Mouse (Mus musculus): Measurements from ENCODE around the gene Pwp1.
"Not testable (repeated sequence)": the region's sequence is repeated elsewhere in the genome, so short reads cannot be mapped to it uniquely, and the experiment has no call there.

Pwp1 gene

DNA sequence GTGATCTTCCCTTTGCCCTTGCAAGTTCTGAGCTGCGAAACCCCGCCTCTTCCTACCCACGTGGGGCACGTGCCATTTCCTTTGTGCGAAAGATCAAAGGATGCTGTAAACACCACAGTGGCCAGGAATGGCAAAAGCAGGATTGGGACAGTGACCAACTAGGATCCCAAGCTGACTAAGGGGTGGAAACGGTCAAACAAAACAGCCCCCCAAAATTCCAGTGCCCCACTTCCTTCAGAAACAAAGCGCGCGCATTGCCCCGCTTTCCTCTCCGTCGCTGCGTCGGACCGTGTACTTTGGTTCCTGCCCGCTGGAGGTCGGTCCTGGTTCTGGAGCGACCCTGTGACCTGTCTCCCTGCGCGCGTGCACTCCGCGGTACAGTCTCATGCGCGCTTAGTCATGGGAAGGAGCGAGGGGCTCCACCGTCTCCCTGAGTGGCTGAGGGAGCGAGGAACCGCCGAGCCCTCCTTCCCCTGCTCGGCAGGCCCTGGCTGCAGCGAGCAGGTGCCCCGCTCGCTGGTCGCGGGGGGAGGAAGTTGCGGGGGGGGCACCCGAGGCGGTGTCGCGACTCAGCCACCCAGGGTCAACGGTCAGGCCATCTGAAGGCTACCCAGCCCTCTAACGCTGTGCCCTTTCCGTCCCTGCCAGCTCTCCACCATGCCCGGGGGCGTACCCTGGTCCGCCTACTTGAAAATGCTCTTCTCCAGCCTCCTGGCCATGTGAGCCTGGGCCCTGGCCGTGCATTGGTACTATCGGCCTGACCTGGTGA is at the start of gene Pwp1:
Gene Pwp1, plus strand, starts transcription at position 410 of the 769 bp plus-strand sequence.
- in situ Hi-C loops (cut with MboI) = not testable (repeated sequence)

DNA sequence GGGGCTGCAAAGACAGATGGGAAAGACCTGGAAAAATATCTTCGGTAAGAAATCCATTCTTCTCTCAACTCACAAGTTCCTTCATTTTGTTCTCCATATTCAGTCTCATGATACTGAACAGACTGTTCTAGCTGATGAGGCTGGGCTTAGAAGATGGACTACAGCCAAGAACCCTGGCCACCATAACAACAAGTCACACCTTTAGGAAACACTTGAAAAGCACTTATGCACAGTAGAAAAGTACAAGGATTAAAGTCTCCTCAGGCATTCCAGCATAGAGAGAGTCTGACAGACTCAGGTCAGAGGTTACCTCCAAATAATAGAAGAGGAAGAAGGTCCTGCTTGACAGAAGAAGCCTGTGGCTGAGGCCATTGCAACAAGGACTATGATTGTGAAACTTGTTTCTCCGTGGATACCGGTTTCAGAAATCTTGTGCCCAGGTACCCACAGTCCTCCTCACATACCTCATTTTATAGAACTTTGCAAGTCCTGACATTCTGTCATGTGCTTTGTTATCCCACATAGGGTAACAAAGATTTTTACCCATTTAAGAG is 7.1 kb upstream of the Pwp1 start:
- in situ Hi-C loops (cut with MboI) = not testable (repeated sequence)

DNA sequence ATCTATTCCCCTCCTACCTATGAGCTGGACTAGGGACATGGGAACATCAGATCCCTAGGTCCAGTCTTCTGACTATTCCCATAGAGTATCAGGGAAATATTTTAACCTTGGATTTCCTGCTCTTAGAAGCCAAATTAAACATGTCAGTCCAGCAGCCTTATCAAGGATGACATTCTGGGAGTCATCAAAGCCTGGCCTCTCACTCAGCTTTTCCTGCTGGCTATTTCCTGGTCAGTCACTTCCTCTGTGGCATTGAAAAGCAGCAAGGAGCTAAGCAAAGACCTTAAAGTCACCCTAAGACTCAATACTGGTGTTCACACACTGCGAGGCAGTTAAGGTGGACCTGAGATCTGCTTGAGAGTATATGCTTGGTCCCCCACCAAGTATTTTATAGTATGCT is 5.5 kb upstream of the Pwp1 start:
- in situ Hi-C loops (cut with MboI) = not testable (repeated sequence)

DNA sequence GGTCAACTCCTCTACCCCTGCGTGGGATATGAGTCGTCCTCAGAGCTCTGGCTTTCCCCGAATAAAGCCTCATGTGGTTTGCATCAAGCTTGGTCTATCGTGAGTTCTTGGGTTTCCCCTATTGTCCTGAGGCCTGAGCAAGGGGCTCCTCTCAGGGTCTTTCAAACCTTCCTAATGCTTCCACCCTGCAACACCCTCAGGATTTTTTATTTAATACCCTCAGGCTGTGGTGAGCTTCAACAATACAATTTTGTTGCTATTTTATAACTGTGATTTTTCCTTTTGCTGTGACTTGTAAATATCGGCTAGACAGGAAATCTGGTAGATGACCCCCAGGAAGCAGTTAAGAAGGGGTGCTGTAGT is 591 bp upstream of the Pwp1 start:
- in situ Hi-C loops (cut with MboI) = not testable (repeated sequence)

DNA sequence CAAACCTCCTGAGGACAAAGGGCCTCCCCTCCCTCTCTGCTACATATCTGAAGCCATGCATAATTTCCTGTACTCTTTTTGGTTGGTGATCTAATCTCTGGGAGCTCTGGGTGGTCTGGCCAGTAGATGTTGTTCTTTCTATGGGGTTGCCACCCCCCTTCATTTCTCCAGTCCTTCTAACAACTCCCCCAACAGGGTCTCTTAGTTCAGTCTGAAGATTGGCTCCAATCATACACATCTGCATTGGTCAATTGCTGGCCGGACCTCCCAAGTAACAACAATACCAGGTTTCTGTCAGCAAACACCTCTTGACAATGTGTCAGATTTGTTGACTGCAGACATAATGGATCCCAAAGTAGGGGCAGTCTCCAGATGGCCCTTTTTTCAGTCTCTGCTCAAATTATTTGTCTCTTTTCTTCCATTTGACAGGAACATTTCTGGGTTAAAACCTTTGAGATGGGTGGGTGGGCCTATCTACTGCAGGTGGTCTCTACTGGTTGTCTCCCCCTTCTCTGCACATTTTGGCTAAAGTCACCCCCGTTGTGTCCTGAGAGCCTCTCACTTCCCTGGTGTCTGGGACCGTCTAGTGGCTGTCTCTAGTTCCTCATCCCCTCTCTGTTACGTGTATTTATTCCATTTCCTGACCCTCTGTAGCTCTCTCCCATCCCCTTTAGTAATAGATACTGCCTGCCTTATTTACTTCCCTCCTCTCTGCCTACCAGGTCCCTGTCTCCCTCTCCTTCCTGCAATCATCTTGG is 17.0 kb downstream of the Pwp1 start:
- in situ Hi-C loops (cut with MboI) = no loop called here

DNA sequence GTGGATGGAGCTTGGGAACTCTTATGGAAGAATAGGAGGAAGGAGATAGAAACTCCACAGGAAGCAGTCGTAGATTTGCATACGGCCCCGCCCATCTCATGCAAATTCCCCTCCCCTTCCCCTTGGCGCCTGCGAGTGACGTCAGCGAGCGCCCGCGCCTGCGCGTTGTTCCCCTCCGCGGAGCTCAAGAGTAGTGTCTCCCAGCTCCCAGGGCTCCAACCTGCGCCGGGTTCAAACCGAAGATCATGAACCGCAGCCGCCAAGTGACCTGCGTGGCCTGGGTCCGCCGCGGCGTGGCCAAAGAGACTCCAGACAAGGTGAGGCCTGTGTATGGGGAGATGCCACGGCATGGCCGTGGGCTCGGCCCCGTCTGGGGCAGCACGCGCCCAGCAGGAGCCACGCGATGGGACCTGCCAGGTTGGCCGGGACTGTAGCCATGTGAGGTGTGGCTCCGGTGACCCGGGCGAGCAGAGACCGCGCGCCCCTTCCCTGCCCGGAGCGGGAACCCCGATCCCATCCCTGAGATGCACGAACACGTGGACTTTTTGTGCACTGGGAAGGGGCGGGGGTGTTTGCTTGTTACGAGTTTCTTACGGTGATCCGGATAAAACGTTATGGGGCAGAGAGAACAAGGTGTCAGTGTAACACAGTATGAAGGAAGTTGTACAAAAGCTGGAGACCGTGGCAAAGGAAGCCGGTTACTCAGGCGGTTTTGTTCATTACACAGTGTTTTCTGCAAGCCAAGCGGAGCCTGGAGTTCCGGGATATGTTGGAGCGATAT is 42.6 kb downstream of the Pwp1 start:
- in situ Hi-C loops (cut with MboI) = no loop called here

DNA sequence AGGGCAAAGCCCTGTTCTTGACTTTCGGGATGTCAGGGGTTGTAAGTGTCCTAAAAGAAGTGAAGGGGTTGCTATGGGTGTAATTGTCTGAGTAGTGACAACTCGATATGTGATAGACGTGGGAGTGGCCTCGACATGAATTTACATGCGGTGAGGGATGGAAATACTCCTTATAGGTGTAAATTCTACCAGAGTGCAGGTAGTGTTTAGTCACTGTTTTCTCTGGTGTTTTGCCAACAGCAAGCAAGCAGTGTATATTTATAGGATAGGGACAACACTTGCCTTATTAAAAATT is 43.1 kb downstream of the Pwp1 start:
- in situ Hi-C loops (cut with MboI) = no loop called here

DNA sequence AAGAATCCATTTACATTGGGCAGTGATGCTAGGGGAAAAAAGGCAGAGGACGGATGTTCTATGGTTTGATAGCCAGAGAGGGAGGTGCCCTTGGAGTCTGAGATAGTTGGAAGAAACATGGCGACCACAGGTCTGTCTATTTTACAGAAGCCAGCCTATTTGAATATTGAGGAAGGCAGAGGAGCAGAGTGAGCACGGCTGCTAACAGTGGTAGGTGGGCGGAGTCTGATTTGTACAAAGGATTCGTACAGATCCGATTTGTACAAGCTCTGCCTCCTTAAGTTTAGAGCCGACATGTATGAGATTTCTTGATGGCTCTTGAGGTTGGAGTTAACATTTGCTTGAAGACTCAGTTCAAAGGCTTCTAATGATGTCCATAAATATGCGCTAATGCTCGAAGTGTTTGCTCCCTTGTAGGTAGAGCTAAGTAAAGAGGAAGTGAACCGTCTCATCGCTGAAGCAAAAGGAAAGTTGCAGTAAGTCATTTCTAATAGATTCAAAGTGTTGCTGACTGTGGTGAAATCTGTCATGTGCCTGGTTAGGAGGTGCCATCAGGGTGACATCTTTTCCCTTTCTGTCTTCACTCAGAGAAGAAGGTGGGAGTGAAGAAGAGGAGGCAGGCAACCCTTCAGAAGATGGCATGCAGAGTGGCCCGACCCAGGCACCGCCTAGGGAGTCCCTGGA is 44.7 kb downstream of the Pwp1 start:
- in situ Hi-C loops (cut with MboI) = no loop called here

DNA sequence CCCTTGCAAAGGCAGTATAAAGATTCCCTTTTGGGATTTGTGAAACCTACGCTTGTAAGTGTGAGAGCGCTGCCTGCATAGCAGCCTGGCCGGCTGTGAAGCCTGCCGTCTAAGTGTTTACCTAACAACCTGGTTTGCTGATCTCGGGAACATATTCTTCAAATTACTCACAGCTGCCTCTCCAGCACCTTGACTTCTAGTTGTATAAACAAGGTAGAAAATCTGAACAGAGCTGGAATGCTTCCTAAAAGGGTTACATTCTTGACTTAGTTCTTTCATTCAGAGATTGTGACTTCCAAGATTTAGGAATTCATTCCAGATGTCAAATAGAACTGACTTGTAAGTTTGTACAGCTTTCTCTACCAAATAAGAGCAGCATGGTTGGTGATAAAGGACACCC is 46.5 kb downstream of the Pwp1 start:
- in situ Hi-C loops (cut with MboI) = no loop called here

DNA sequence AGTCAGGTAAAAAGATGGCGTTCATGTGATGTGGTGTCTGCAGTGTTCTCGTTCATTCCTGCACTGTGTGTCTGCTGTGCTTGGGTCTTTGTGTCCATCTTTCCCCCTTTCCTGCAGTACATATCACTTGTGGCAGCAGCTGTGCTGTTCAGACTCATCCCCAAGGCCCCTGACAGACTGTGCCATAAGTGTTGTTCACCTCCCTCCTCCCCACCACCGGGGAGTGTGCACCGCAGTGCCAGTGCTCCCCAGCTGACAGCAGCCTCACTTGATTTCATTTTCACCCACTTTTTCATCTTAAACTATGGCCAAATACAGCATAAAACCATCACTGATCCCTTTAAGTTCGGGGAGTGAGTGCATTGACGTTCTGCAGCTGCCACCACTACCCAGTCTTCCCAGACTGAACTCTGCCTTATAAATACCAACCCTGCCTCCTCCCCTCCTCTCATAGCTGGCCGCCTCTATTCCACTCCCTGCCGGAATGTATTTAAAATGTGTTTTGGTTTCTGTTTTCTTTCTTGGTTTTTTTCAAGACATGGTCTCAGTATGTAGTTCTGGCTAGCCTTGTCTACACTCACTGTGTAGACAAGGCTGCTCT is 50.7 kb downstream of the Pwp1 start:
- in situ Hi-C loops (cut with MboI) = no loop called here

DNA sequence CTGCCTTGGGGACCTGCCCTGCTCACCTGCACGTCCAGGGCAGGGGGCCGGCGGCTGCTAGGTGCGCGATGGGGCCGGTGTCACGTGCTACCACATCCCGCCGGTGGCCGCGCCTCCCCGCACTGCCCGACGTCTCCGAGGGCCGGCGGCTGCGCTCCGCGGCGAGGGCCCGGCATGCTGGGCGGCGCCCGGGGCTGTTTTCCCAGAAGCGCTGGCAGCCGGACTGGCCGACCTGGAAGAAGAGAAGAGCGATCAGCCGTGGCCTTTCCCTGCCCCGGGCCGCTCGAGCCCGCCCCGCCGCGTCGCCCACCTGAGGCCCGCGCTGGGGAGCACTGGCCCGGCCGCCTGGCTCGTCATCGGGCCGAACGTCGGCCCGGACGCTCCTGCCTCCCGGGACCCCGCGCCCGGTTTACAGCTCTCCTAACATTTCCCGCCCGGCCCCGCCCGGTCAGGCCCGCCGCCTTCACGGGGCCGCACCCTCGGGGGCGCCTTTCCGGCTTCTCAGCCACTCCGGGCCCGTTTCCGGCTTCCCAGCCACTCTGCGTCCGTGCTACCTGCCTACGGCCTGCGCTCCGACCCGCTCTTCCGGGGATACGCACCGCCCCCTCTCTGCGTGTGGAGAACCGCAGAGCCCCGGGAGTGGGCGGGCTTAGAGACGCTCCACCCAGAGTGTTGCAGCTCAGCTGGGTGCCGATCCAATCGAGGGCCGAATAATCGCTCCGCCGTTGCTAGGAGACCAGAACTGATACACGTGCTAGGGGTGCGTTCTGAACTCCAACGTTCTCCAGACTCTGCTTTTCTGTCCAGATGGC is 87.4 kb downstream of the Pwp1 start, which contains the start of gene Prdm4:
Gene Prdm4, minus strand, starts transcription at position 645 of the 812 bp plus-strand sequence.
- in situ Hi-C loops (cut with MboI) = no loop called here

DNA sequence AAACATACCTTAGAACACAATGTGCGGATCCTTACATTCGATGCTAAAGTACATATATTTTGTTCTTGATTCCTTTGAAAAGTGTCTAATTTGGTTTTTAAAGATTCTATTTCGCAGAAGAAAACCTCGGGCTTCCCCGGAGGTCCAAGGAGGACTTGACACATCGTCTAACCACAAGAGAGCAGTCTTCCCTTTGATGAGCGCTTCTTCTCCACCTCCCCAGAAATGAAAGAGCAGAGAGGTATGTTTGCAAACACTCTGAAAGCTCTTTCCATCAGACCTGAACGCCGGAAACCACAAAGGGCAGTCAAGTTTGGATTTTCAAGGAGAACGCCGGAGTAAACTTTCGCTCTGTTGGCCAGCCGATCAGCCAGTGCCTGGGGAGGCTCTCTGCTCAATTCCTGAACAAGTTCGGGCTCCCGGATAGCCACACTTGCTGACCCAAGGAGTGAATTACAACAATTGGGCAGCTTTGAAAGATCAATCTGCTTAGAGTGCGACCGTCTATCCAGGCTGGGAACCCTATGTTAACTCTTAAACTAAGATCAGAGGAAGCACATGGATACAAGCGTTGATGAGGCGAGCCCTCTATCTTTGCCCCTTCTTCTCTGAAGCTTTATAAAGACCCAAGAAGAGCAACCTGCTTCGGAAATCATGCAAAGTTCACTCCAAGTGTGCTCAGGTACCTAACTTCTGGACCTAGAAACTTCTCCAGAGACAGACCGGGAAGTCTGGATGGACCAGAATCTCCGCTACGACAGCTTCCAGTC is 98.6 kb downstream of the Pwp1 start, which contains the start of gene Ascl4:
Gene Ascl4, plus strand, starts transcription at position 6 of the 770 bp plus-strand sequence.
- in situ Hi-C loops (cut with MboI) = no loop called here

DNA sequence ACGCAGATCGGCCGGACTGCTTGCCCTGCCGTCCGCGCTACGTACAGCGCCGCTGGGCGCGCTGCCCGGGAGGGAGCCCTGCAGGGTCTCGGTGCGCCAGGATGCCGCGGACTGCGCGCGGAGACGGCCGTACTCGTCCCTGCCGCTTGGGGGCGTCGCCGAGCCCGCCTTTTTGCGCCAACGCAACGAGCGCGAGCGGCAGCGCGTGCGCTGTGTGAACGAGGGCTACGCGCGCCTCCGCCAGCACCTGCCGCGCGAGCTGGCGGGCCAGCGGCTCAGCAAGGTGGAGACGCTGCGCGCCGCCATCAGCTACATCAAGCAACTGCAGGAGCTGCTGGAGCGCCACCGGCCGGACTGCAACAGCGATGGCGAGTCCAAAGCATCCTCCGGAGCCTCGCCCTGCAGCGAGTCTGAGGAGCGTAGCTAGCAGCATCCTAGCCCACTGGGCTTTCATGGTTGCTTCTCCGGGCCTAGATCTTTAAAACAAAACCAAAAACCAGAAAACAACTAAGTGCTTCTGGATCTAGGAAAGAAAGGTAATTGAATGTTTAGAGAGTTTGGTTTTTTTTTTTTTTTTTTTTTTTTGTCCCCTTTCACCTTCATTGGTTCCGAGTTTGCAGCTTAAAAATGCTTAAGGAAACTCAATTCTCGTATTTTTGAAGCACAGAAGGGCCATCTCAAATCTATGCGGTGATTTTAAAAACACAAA is 99.4 kb downstream of the Pwp1 start:
- in situ Hi-C loops (cut with MboI) = no loop called here

DNA sequence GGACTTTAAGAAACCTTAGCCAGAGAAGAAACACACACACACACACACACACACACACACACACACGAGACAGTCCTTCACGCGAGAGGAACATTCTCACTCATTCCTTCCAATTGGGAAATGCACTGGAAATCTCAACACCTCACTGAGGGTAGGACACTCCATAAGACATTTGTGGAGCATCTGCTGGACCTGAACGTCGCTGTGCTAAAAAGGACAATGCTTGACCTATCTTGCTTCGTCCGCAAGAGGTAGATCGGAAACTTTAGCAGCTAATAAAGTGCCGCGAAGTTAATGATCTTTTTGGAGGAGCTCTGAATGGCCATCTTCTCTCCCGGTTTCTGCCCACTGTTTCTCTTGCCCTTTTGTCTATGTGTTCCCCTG is 99.9 kb downstream of the Pwp1 start:
- in situ Hi-C loops (cut with MboI) = no loop called here

DNA sequence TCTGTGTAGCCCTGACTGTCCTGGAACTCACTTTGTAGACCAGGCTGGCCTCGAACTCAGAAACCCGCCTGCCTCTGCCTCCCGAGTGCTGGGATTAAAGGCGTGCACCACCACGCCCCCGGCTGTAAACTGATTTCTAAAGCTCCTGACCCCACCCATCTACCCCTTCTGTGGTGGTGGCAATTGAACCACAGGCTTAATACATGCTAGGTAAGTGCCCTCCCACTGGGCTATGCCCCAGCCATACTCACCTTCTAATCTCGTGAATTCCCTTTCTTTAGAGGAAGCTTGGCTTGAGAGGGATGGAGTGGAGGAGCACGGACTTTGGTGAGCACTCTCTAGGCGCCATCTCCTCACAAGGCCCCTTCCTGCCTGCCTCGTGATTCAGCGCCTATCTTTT is 100.7 kb downstream of the Pwp1 start:
- in situ Hi-C loops (cut with MboI) = no loop called here

DNA sequence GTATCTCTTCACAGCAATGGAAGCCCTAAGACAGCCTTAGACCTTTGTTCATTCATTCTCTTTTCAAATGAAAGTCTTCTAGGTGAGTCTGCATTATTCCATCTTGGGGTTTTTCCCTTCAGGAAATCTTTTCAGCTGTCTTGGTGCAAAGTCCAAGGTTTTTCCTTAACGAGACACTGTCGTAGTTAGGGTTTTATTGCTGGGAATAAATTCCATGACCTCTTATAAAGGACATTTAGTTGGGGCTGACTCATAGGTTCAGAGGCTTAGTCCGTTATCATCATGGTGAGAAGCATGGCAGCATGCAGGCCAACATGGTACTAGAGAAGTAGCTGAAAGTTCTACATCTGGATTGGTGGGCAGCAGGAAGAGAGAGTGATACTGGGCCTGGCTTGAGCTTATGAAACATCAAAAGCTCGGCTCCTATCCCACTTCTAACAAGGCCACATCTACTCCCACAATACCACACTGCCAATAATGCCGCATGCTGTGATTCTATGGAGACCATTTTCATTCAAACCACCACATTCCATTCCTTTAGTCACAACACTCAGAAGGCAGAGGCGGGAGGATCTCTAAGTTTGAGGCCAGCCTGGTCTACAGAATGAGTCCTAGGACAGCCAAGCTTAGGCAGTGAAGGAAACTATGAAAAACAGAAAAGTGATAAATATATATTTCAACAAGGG is 107.1 kb downstream of the Pwp1 start:
- in situ Hi-C loops (cut with MboI) = no loop called here
